Mouse (Mus musculus) hindbrain, embryonic 14.5 days (tissue): ENCODE measurements at regions not wholly inside any gene's neighbourhood (a gene's known extent, or its start where the extent isn't known, plus 50 kb on each side); places are given as distances from the start of the nearest gene placed in this dataset.

Experiments used
- ATAC-seq: fragments of 200-750 bp; cut with Nextera tagmentation; 2 replicates; pipeline ENCODE4 v1.8.0; 2017; ENCODE audit warnings: moderate number of reproducible peaks, mild to moderate bottlenecking, moderate TSS enrichment, moderate library complexity; ENCODE audit not compliant: low FRiP score
- DNase-seq: peaks from one replicate; pipeline ENCODE4 v3.0.0-alpha.2; 2015; ENCODE audit warnings: low spot score
- H3K27ac ChIP-seq: fragments of 300-500 bp; sonication (generic); 2 replicates; pipeline ENCODE4 v1.5.1; 2014; ENCODE audit warnings: mild to moderate bottlenecking, moderate library complexity
- H3K27me3 ChIP-seq: fragments of 300-500 bp; sonication (generic); 2 replicates; pipeline ENCODE4 v1.6.1; 2014; ENCODE audit warnings: mild to moderate bottlenecking, low read length, mixed read lengths; ENCODE audit not compliant: control insufficient read depth, insufficient read depth
- H3K36me3 ChIP-seq: fragments of 300-500 bp; sonication (generic); replicated peaks from 2 replicates; pipeline ENCODE4 v1.6.1; 2014; ENCODE audit not compliant: control insufficient read depth, insufficient read depth
- H3K4me1 ChIP-seq: fragments of 300-500 bp; sonication (generic); replicated peaks from 2 replicates; pipeline ENCODE4 v1.6.1; 2014; ENCODE audit warnings: antibody characterized with exemption, low read length, mixed read lengths; ENCODE audit not compliant: control insufficient read depth, insufficient read depth
- H3K4me2 ChIP-seq: fragments of 300-500 bp; sonication (generic); replicated peaks from 2 replicates; pipeline ENCODE4 v1.6.1; 2014; ENCODE audit warnings: mild to moderate bottlenecking, moderate library complexity
- H3K4me3 ChIP-seq: fragments of 300-500 bp; sonication (generic); replicated peaks from 2 replicates; pipeline ENCODE4 v1.5.1; 2014; ENCODE audit warnings: mild to moderate bottlenecking, low read length
- H3K9ac ChIP-seq: fragments of 300-500 bp; sonication (generic); 2 replicates; pipeline ENCODE4 v1.6.1; 2014
- H3K9me3 ChIP-seq: fragments of 300-500 bp; sonication (generic); 2 replicates; pipeline ENCODE4 v1.6.1; 2016; ENCODE audit warnings: low read length; ENCODE audit not compliant: control insufficient read depth
- WGBS: fragments of 180-500 bp; shearing (Covaris S2); extraction: QIAGEN DNeasy Blood & Tissue Kit; methylation state at CpG from one replicate; pipeline ENCODE4 v1.1.7; 2014; 5-methylcytosine and 5-hydroxymethylcytosine counted together

GRCm38 (mm10) chr1:67450831-67451230 is 328.0 kb downstream of the Cps1 start:
- WGBS = 91% methylated on average over 2 of the region's 2 CpGs
- no peak for DNase-seq
- no peak overlapping the region for H3K9ac ChIP-seq
- ATAC-seq = no peak
- H3K4me2 ChIP-seq = no peak overlapping the region
- no peak overlapping the region for H3K4me3 ChIP-seq
- H3K4me1 ChIP-seq = no peaks in the 10 kb centered on the region
- H3K9me3 ChIP-seq = no peaks in the 10 kb centered on the region
- H3K27me3 ChIP-seq = no peaks in the 10 kb centered on the region
- H3K27ac ChIP-seq = no peak overlapping the region
- H3K36me3 ChIP-seq = no peaks in the 10 kb centered on the region

DNA sequence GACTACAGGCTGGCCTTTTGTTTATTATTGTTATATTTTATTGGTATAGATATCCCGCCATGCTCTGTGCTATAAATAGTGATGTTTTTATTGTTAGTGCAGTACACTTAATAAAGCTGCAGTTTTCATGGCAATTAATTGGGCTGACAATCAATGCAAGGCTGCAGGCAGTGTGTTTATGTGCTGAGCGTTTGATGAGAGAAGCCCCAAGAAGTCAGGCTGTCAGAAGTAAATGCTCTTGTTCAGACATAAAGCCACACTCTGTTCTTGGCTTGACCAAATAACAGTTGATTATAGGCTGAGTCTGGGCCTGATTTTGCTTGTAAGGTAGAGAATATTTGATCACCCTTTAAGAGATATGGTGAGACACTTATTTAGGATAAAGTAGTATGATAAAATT is 341.4 kb downstream of the Cps1 start:
- Histone ChIP-seq H3K27me3 (no peaks in the 10 kb centered on the region), H3K4me1 (no peaks in the 10 kb centered on the region), H3K9ac (no peak overlapping the region), H3K36me3 (no peaks in the 10 kb centered on the region), H3K4me3 (no peak overlapping the region), H3K27ac (no peak overlapping the region), H3K4me2 (no peak overlapping the region), H3K9me3 (no peaks in the 10 kb centered on the region)
- ATAC-seq = no peak
- 32% methylated on average over 2 of the region's 2 CpGs for WGBS
- DNase-seq = no peak

DNA sequence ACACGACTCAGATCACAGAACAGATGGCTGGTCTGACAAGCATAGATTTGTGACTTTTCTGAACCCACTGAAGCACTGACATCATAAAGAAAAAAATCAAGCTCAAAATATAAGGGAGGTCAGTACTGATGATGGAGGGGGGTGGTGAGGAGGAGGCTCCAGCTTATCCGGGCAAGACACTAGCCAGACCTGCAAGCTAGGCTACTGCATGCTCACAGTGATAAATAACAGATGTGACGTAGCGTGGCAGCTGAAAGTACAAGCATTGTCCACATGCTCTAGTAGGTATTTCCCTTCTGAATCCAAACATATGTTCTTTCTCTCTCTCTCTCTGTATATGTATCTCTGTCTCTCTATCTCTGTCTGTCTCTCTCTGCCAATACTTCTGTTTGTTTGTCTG is 342.7 kb downstream of the Cps1 start:
- Histone ChIP-seq H3K27me3 (no peaks in the 10 kb centered on the region), H3K27ac (no peak overlapping the region), H3K4me1 (no peaks in the 10 kb centered on the region), H3K9ac (no peak overlapping the region), H3K4me2 (no peak overlapping the region), H3K36me3 (no peaks in the 10 kb centered on the region), H3K9me3 (no peaks in the 10 kb centered on the region), H3K4me3 (no peak overlapping the region)
- DNase-seq (no peak), ATAC-seq (no peak)
- 51% methylated on average over 4 of the region's 4 CpGs for WGBS

- no peak for ATAC-seq
- Histone ChIP-seq H3K9me3 (no peaks in the 10 kb centered on the region), H3K27me3 (no peaks in the 10 kb centered on the region), H3K4me1 (no peaks in the 10 kb centered on the region), H3K9ac (no peak overlapping the region), H3K4me2 (no peak overlapping the region), H3K27ac (no peak overlapping the region), H3K4me3 (no peak overlapping the region), H3K36me3 (no peaks in the 10 kb centered on the region)
- 70% methylated on average over 11 of the region's 11 CpGs for WGBS
- DNase-seq = no peak
These were observed 354.2 kb downstream of the Cps1 start for GRCm38 (mm10) chr1:67477006-67477405.

DNA sequence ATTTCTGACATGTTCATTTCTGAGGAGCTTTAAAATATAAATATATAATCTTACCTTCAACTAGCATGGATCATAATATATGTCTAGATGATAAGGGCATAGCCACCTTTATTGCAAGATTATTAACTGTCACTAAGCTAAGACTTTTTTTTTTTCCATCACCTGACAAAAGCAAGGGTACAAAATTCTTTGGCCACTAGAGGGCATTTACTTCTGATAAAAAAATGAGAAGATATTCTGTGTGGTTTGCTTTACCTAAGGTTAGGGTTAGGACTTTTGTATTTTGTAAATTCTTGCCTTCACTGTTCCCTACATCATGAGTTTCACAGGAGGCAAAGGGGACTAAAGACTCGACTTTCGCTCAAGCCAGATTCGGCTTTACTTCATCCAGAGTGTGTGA is 355.1 kb downstream of the Cps1 start:
- 90% methylated on average over 3 of the region's 3 CpGs for WGBS
- Histone ChIP-seq H3K4me1 (no peaks in the 10 kb centered on the region), H3K36me3 (no peaks in the 10 kb centered on the region), H3K9ac (no peak overlapping the region), H3K4me3 (no peak overlapping the region), H3K9me3 (no peaks in the 10 kb centered on the region), H3K27me3 (no peaks in the 10 kb centered on the region), H3K4me2 (no peak overlapping the region), H3K27ac (no peak overlapping the region)
- DNase-seq = no peak
- ATAC-seq = no peak

DNA sequence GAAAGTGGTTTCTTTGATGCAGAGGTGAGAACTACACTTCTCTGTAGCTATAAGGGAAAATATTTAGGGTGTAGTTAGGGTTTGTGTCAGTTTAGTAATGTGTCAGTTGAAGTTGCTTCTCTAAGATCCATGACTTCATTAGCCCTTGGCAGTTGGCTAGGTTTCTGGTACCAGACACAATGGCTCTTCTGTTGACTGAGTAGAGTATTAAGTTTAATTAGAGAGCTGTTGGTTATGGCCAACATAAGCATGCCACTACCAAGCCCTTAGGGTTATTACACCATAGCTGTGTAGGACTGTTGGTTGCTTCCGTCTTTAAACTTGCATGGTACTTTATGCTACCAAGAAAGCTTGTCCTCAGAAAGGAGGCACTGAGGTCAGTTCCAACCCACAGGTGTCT is 359.1 kb downstream of the Cps1 start:
- no peaks in the 10 kb centered on the region for H3K36me3 ChIP-seq
- H3K4me3 ChIP-seq = no peak overlapping the region
- no peaks in the 10 kb centered on the region for H3K4me1 ChIP-seq
- no peak overlapping the region for H3K9ac ChIP-seq
- no peak for DNase-seq
- 90% methylated on average over 1 of the region's 1 CpGs for WGBS
- H3K27me3 ChIP-seq = no peaks in the 10 kb centered on the region
- no peak overlapping the region for H3K4me2 ChIP-seq
- ATAC-seq = no peak
- H3K9me3 ChIP-seq = no peaks in the 10 kb centered on the region
- H3K27ac ChIP-seq = no peak overlapping the region

DNA sequence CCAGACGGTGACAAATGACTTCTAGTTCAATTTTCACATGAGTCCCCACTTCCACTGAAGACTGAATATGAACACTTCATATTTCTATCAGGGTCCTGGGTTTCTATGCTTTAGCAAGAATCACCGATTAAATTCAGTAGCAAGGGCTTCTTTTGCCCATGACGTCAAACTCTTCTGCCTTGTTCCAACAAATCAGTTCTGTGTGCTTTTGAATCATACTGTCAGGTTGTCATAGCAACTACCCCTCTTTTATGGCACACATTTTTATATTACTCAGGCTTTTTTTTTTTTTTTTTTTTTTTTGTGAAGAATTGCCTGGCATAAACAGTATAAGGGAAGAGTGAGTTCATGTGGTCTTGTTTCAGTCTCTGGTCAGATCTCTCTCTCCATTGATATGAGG is 381.3 kb downstream of the Cps1 start:
- no peak for DNase-seq
- 84% methylated on average over 3 of the region's 3 CpGs for WGBS

GRCm38 (mm10) chr1:67505746-67506145 is 382.9 kb downstream of the Cps1 start:
- H3K36me3 ChIP-seq = no peaks in the 10 kb centered on the region
- no peak for DNase-seq
- no peaks in the 10 kb centered on the region for H3K4me1 ChIP-seq
- no peak overlapping the region for H3K9ac ChIP-seq
- no peaks in the 10 kb centered on the region for H3K27me3 ChIP-seq
- no peak for ATAC-seq
- 79% methylated on average over 2 of the region's 2 CpGs for WGBS
- H3K27ac ChIP-seq = no peak overlapping the region
- no peaks in the 10 kb centered on the region for H3K9me3 ChIP-seq
- H3K4me3 ChIP-seq = no peak overlapping the region
- no peak overlapping the region for H3K4me2 ChIP-seq

More for the DNA sequence above, 381.3 kb downstream of the Cps1 start:
- no peaks in the 10 kb centered on the region for H3K4me1 ChIP-seq
- H3K4me3 ChIP-seq = no peak overlapping the region
- no peak overlapping the region for H3K27ac ChIP-seq
- H3K4me2 ChIP-seq = no peak overlapping the region
- H3K36me3 ChIP-seq = no peaks in the 10 kb centered on the region
- H3K27me3 ChIP-seq = no peaks in the 10 kb centered on the region
- no peak overlapping the region for H3K9ac ChIP-seq
- ATAC-seq = no peak
- no peaks in the 10 kb centered on the region for H3K9me3 ChIP-seq

DNA sequence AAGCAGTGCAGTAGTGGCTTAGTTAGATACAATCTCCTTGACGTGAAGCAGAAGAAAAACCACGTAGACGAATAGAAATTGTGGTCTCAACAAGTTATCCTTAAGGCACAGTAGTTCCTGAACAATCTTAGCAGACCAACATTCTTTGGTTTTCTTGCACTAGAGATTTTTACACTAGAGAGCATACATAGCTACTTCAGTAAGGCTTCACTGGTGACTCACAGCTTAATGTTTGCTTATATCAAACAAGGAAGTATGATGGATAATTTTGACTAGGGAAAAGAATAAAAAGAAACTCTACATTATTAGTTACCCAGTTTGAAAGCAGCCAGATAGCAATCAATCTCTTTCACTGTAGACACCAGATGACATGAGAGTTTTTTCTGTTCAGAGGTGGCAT is 395.5 kb downstream of the Cps1 start:
- no peak for ATAC-seq
- WGBS = 91% methylated on average over 3 of the region's 3 CpGs
- no peak overlapping the region for H3K9ac ChIP-seq
- no peak overlapping the region for H3K4me3 ChIP-seq
- H3K27me3 ChIP-seq = no peaks in the 10 kb centered on the region
- no peak overlapping the region for H3K27ac ChIP-seq
- no peaks in the 10 kb centered on the region for H3K4me1 ChIP-seq
- no peaks in the 10 kb centered on the region for H3K36me3 ChIP-seq
- no peak for DNase-seq
- H3K9me3 ChIP-seq = no peaks in the 10 kb centered on the region
- H3K4me2 ChIP-seq = no peak overlapping the region

DNA sequence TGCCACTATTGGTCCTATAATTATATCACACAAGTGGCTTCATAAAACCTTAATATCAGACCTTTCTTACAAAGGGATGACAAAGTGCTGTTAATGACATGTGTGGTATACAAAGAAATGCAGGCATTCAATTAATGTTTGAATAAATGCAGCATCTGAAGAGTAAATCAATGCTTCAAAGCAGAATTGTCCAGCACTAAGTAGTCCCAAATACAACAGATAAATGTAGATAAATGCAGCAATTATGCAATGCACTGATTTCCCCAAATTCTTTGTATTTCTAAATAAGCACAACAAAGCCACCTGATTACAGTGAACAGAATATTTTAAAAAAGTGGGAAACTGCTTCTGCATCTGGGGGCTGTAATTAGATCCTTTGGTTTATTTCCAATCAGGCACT is 435.9 kb downstream of the Cps1 start:
- H3K27ac ChIP-seq = no peak overlapping the region
- DNase-seq (no peak), ATAC-seq (no peak)
- no peak overlapping the region for H3K4me3 ChIP-seq
- no peak overlapping the region for H3K4me2 ChIP-seq
- no peaks in the 10 kb centered on the region for H3K4me1 ChIP-seq
- no peak overlapping the region for H3K9ac ChIP-seq
- no peaks in the 10 kb centered on the region for H3K27me3 ChIP-seq
- no peaks in the 10 kb centered on the region for H3K36me3 ChIP-seq
- H3K9me3 ChIP-seq = no peaks in the 10 kb centered on the region
